Mouse (Mus musculus): ENCODE data around the gene Mtmr1. TPM values are rescaled to one million over a fixed set of nuclear protein-coding genes. Genes with fewer than 3 reads are reported as not detected.

Gene Mtmr1
- total RNA-seq, 2 experiments from 2014 or later: 24.2 to 27.5 TPM

DNA sequence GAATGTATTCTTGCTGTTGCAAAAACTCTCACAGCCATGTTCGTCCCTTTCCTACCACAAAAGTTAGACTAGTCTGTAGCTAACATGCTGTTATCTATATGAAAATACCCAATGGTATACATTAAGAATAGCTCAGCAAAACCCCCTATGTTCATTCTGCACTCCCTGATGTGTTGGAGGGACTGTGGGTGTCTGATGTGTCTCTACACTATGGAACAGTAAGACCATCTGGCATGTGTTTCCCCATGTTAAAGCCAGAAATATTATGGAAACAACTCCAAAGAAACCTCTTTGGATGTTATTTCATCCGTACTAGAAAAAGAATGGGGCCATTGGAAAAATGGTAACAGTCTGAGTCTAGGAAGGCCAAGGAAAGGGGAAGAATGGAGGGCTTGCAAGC is 71.0 kb downstream of the Mtmr1 start:
- DNase-seq: no peak
- intact Hi-C loops (cut with DNase I): no loop called here

DNA sequence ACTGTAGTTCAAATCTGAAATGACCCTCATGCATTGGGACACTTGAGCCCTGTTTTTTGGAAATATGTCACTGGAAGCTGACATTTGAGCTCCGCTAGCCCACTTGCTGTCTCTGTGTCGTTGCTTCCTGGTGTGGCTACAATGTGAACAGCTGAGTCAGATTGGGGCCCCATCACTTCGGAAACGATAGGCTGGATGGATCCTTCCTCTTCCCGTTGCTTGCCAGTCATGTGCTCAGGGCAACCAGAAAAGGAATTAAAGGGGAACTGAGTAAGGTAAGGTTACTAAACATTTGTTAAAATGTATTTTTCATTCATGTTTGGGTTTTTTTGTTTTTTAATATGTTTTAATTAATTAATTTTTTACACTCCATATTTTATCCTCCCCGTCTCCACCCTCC is 74.9 kb downstream of the Mtmr1 start:
- intact Hi-C loops (cut with DNase I): no loop called here
- no peak for DNase-seq

DNA sequence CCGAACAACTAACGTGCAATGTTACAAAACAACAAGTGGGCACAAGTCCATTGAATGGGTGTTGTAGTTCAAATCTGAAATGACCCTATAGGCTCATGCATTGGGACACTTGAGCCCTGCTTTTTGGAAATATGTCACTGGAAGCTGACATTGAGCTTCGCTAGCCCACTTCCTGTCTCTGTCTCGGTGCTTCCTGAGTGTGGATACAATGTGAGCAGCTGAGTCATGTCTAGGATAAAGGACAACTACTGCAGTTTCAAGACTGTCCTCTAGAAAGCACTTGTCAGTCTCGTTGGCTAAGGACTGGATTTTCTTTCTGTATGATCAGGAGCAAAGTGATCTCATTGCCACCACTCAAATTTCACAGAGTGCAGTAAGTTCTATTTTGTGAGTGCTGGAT is 78.4 kb downstream of the Mtmr1 start:
- intact Hi-C loops (cut with DNase I): no loop called here
- no peak for DNase-seq

DNA sequence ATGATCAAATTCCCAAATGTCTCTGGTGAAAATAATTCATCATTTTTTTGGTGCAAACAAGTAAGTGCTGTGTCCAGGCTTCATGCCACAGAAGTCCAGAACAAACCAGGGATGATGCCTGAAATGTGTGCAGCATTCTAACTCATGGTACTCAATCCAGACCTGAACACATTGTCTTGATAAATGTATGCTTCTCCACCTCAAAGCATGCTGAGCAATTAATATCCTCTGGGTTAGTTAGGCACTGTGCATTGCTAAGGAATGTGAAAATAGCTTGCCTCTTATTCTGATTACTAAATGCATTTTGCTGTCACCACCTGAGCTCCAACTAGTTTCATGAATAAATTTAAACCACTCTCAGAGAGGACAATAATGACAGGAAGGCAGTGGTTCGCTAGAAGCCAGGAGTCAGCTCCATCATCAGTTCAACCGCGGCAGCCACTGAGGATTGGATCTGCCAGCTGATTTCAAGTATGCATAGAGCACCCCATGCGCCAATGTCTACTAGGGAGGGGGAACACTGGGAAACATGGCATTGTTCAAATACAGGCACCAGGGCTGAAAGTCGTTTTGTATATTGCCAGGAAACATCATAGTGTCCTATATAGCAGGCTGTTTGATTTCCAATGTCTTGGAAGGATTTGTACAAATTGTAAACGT is 91.6 kb downstream of the Mtmr1 start:
- DNase-seq: no peak
- intact Hi-C loops (cut with DNase I): no loop called here

DNA sequence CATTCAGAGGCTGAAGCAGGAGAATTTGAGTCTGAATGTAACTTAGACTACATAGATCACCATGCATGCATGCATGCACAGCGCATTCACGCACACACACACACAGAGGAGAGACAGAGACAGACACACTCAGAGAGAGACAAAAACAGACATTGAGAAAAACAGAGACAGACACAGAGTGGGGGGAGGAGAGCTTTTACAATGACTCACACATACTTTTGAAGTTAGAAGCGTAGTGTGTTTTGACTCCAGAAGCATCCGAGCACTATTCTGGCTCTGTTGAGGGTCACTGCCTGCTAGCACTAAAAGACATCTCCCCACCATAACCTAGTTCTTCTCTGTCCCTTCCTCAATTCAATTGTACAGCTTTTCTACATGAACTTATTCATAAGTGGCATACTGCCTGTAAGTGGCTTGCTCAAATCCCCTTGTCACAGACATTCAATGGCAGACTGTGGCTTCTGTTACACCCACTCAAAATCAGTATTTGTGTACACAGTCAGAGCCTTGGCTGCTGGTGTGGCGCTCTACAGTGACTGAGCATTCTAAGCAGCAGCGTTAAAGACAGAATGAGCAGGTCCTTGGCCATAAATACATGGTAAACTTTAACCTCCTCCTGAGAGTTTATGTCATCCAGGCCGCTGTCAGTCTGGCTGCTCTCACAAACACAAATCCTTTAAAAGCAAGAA is 99.7 kb downstream of the Mtmr1 start:
- DNase-seq: no peak
- intact Hi-C loops (cut with DNase I): no loop called here

DNA sequence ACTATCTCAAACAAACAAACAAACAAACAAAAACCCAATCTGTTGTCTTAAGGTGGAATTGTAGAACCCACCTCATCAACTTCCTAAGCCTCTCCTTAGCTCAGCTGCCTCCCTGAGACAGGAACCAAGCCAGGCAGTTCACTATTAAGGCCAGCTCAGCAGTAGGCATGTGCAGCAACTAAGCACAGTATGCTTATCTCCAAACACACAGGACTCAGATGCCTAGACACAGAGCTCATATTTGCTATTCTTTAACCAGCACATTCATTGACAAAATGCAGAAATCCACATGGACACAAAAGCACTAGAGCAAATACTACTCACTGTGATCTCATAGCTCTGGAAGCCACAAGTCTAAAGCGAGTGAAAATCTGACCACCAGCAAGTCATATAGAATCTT is 100.9 kb downstream of the Mtmr1 start:
- no peak for DNase-seq
- intact Hi-C loops (cut with DNase I): no loop called here

DNA sequence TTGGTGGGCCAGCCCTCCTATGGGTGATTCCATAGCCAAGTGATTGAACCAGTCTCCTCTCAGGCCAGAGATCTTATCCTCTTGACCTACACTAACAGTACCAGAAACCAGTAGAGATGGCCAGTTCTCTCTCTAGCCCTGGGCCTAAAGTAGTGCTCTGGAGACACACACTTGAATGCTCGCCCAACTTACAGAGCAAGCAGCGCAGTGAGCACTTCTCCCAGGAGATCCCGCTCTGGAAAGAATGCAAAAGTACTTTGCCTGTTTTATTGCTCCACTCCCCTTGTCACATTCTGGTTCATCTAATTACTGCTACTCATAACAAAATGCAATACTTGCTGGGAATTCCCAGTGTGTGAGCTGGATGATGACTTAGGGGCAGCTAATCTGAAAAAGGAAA is 102.9 kb downstream of the Mtmr1 start:
- no peak for DNase-seq
- intact Hi-C loops (cut with DNase I): no loop called here

Other genes with a start within 250 kb of the Mtmr1 start
- gene Mtm1, start 154.0 kb upstream of the Mtmr1 start, total RNA-seq (2021): 1 to 10 TPM; 3.7 to 4.6 TPM
- 10 to 100 TPM; 75.9 to 95.1 TPM for gene Cd99l2, start 128.1 kb downstream of the Mtmr1 start, total RNA-seq (2021)
- 100 to 1,000 TPM; 189 to 222 TPM for gene Hmgb3, start 191.2 kb downstream of the Mtmr1 start, total RNA-seq (2021)

All from left cerebral cortex, postnatal 4 days (tissue).